Mouse (Mus musculus) forelimb bud, embryonic 11.5 days (tissue): ENCODE data around the gene Rtn4.
A peak's percentile ranks its signal among the peaks of the same experiment; 100 is the strongest.
"Not testable (repeated sequence)": the region's sequence is repeated elsewhere in the genome, so short reads cannot be mapped to it uniquely, and the experiment has no call there.

Experiments used
- DNase-seq: peaks from one replicate; pipeline ENCODE4 v3.0.0-alpha.2; 2012; ENCODE audit warnings: low read depth, low spot score

Gene Rtn4

DNA sequence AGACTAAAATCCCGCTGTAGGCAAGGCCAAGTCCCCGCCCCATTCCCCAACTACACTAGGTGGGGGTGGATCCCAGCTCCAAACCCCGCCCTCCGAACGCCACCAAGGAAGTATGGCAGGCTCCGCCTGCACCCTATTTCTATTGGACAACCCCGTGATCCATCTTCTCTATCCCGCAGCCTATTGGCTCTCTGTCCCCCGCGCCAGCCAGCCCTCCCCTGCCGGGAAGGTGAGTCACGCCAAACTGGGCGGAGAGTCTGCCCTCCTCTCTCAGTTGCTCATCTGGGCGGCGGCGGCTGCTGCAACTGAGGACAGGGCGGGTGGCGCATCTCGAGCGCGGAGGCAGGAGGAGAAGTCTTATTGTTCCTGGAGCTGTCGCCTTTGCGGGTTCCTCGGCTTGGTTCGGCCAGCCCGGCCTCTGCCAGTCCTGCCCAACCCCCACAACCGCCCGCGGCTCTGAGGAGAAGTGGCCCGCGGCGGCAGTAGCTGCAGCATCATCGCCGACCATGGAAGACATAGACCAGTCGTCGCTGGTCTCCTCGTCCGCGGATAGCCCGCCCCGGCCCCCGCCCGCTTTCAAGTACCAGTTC, at the start of gene Rtn4:
TSS of gene Rtn4 (plus strand) at position 265 of the 590 bp plus-strand sequence.
- peak; percentile 97 for DNase-seq

DNA sequence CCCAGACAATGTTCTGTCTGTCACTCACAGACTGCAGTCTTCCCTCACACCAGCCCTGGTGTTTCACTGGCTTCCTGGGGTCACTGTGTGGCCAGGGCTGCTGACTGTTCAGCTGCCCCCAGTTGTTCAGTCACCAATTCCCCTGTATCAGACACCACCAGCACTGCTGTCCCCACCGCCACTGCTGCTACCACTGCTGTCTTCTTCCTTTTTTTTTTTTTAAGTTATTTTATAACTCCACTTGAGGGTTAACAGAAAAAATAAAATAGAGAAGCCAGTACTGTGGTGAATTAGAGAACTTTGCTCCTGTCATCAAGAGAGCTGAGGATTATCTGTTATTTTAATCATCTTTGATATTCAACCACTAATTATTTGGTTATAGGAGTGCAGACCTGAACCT, 48.3 kb upstream of the Rtn4 start:
- DNase-seq, result no peak

GRCm38 (mm10) chr11:29645411-29646066, 47.2 kb upstream of the Rtn4 start:
- no peak for DNase-seq

GRCm38 (mm10) chr11:29647568-29648319, 45.0 kb upstream of the Rtn4 start:
- DNase-seq, result no peak

DNA sequence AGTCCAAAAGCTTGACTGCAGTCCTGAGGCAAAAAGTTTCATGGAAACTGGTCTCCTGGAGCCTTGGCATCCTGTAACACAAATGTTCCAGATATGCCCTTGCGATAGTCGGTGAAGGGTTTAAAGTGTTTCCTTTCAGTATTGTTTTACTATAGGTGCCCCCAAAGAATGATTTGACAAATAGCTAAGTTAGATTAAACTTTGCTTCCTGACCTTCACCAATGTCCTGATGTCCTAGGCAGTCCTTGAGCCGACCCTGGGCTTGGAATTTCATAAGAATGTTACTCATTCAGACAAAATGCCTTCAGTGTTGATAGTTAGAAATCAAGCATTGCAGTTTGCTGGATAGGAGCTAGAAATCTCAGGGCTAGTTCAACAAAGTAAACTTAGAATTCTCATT, 37.4 kb upstream of the Rtn4 start:
- DNase-seq, result not testable (repeated sequence)

- no peak for DNase-seq
Observed at GRCm38 (mm10) chr11:29660740-29661139, 32.0 kb upstream of the Rtn4 start.

- DNase-seq, result no peak
Observed at GRCm38 (mm10) chr11:29667634-29668033, 25.1 kb upstream of the Rtn4 start.

DNA sequence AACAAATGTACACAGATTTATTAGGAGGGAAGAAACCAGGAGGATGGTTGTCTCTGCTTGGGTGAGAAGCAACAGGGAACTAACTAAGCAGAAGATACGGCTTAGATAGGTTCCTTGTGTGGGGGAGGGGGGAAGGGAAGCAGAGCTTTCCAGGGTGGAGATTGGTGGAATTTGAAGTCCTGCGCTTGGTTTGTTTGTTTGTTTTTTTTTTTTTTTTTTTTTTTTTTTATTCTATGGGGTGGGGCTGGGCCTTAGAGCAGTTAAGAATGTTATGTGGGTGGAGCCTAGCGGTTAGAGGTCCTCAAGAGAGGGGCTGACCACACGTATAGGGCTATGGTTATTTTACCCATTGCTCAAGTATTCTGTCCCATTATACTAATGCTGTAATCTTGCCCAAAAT, 23.0 kb upstream of the Rtn4 start:
- DNase-seq, result no peak

- no peak for DNase-seq
Observed at GRCm38 (mm10) chr11:29673359-29673758, 19.4 kb upstream of the Rtn4 start.

- DNase-seq, result no peak
Observed at GRCm38 (mm10) chr11:29676718-29677117, 16.0 kb upstream of the Rtn4 start.

DNA sequence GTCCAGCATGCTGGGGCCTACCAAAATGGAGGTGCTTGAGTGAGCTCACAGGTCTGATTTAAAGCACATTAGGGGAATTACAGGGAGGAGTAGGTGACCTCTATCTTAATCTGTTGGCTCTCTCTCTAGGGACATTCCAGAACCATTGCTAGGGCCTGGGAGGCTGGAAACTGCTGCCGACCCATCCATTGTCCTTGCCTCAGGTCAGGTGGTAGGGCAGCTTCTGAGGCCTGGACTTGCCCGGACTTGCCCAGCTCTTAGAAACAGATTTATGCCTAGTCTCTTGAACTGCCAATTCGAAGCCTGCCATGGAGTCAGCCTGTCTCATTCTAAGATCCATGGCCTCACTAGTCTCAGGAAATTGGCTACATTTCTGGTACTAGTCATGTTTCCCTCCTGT, 12.8 kb upstream of the Rtn4 start:
- DNase-seq, result no peak

- DNase-seq, result no peak
Observed at GRCm38 (mm10) chr11:29680771-29681170, 12.0 kb upstream of the Rtn4 start.

DNA sequence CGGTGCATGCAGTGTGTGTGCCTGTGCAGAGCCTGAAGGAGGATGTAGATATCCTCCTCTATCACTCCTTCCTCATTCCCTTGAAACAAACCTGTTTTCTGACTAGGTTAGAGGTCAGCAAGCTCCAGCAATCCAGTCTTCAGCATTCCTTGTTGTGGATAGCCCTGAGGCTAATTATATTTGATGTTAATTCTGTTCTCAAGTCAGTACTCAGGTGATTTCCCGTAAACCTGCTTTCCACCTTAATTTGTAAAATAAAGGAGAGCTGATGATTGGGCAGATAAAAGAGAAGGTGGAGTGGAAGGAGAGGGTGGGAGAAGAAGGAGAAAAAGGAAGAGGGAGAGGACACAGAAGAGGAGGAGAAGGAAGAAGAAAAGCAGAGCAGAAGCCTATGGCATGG, 8.5 kb upstream of the Rtn4 start:
- DNase-seq, result no peak

DNA sequence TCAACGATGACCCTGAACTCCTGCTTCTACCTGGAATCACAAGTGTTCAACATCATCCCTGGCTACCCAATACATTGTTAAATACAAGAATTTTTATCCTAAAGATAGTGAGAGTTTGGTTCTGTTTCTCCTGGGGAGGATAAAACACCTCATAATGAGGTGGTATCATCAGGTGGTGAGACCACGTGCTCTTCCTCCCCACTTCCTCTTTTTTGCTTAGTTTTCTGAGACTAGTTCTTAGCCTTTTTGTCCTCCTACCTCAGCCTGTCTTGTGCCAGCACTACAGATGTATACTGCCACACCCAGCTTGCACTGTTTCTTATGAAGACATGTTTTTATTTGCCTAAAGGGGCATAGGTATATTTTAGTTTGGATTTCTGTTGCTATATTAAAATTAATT, 6.6 kb upstream of the Rtn4 start:
- no peak for DNase-seq

GRCm38 (mm10) chr11:29691556-29691955, 1.2 kb upstream of the Rtn4 start:
- DNase-seq, result no peak

GRCm38 (mm10) chr11:29692111-29692682, 550 bp upstream of the Rtn4 start:
- peak; percentile 59 for DNase-seq

DNA sequence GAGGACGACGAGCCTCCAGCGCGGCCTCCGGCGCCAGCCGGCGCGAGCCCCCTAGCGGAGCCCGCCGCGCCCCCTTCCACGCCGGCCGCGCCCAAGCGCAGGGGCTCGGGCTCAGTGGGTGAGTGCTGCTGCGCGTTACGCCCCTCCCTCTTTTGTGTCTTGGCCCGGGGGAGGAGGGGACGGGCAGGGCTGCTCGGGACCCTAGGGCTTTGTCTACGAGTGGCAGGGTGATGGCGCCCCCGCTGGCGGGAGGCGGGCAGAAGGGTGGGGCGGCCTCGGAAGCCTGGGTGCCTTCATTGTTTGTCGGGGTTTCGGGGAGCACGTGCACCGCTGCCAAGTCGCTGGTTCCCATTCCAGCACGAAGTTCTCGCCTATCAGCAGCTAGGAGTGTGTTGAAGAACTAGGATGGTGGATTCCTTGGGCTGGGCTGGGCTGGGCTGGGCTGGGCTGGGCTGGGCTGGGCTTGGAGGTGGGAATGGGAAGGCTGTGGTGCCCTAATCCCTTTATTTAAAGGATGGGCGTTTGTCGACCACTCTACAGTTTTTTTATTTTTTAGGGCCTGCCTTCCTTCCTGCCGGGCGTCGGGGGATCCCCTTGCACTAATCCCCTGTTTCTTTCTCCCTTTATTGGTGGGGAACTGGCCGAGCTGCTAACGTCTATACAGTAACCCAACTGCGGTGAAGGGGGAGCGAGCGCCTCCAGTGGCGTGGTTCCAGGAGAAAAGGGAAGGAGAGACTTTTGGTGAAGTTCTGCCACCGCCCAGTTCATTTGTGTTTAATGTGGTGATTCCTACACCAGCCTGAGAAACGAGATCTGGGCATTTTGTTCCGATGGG, 1.0 kb downstream of the Rtn4 start:
- peak; percentile 84 for DNase-seq

- DNase-seq, result no peak
Observed at GRCm38 (mm10) chr11:29694754-29695153, 2.0 kb downstream of the Rtn4 start.

DNA sequence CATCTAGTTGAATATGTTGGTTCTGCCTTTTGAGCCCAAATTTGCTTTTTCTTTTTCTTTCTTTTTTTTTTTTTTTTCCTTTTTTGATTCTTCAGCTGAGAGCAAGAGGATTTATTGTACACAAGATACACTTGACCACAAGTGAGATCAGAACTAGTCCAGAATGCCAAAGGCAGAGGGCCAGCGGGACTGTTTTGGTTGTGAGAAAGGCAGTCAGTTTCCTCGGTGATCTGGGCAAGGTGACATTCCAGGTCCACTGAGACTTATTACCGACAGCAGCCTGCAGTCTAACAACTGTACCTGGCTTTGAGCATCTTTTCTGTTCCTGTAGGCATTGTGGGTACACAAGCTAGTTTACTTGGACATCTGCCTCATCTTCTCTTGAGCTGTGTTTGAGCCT, 10.0 kb downstream of the Rtn4 start:
- no peak for DNase-seq

- no peak for DNase-seq
Observed at GRCm38 (mm10) chr11:29705263-29705662, 12.5 kb downstream of the Rtn4 start.

DNA sequence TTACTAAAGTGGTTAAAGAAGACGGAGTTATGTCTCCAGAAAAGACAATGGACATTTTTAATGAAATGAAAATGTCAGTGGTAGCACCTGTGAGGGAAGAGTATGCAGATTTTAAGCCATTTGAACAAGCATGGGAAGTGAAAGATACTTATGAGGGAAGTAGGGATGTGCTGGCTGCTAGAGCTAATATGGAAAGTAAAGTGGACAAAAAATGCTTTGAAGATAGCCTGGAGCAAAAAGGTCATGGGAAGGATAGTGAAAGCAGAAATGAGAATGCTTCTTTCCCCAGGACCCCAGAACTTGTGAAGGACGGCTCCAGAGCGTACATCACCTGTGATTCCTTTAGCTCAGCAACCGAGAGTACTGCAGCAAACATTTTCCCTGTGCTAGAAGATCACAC, 14.1 kb downstream of the Rtn4 start:
- no peak for DNase-seq

- no peak for DNase-seq
Observed at GRCm38 (mm10) chr11:29709512-29709911, 16.8 kb downstream of the Rtn4 start.
